Mouse (Mus musculus) frontal cortex, postnatal 25 days (tissue): ENCODE measurements around the gene Adam12.

Source experiments
- DNase-seq, 2 experiments: peaks; one replicate each; pipeline ENCODE4 v3.0.0; 2022; ENCODE audit warnings: low spot score in 2 of 2

Gene Adam12

DNA sequence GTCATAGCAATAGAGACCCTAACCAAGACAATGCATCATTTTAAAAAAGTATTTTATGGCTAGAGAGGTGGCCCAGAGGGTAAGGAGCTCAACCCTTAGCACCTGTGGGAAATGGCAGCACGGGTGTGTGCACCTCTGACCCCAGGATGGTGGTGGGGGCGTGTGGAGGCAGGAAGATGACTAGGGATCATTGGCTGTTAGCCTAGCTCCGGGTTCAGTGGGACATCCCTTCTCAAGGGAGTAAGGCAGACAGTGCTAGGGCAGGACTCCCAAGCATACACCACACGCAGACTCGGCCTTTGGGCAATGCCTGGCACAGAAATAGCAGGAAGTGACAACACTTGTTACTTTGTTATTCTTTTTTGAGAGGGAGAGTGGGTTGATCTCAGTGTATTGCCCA is 359.2 kb downstream of the Adam12 start:
- no peak for DNase-seq

DNA sequence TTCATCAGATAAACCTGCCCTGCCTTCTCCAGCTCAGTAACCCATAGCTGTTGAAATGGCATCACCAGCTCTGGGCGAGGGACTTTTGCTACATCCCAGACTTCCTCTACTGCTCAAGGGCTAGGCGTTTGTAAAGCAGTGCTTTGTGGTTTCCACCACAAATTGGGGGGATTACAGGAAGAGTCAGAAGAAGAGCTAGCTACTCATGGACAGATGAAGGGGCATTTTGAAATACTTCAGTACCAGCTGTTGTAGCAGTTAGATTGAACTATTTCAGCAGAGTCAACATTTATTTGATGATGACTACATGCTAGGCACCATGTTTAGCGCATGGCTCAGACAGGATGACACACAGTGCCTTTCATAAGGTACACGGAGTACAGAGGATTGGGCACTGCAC is 361.7 kb downstream of the Adam12 start:
- DNase-seq, result no peak

DNA sequence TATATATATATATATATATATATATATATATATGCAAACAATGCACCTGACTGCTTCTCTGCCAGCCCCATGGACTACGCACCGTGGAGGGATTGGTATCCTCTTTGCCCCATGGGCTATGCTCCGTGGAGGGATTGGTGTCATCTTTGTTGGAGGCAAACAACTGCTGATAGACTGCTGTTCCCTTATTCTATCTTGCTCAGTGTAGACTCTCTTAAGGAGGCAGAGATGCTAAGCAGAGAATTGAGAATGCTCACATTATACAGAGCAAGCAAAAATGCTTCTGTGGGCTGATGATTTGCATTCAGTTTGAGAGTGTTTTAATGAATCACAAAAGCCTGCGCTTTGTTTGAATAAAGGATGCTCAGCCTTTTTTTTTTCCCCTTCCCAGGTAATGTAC is 368.3 kb downstream of the Adam12 start:
- DNase-seq, result no peak

DNA sequence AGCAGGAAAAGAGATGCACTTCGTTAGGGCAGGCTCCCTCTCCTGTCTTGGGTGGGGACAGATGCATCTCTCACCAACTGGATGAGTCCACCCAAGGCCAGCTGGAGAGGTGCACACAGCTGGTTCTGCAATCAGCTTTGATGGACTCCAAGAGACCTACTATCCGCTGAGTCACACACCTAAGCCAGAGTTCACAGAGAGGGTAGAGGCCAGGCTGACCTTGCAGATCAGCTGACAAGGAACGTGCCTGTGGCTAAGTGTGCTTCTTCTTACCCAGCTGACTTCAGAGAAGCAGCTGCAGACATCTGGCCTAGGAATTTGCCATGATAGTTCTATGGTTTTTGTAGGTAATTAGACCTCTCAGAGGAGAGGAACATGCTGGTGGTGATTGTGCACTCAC is 368.8 kb downstream of the Adam12 start:
- no peak for DNase-seq

DNA sequence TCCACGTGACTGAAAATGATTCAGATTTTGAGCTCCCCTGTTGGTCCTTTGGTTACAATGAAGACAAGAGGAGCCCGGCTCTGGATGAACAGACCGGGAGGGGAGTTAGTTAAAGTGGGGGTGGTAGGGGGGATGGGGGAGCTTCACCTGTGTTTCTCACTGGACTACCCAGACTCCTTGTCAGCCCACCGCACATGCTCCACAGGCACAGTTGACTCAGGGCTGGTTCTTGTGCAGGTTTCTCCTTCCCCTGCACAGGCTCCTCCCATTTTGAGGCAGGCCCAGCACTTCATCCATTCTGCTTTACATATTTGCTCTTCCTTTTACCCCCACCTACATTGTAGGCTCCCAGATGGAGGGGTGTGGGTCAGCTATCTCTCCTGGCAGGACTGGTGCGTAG is 369.2 kb downstream of the Adam12 start:
- no peak for DNase-seq

DNA sequence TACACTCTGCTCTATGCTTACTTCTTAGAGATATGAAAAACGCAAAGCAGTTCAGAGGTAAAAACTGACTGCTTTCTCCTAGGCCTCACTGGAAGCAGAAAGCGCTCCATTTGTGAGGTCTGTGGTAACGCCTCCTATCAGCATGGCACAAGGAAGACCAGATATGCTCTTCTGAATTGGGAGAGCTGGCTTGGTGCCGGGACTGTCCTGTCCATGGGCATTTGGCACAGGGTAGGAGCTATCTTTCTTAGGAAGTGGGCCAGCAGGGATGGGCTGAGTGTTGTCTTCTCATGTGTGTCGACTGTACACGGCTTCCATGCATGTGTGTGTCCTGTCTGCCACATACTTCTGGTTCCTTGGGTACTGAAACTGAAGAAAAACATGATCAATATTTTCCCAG is 369.7 kb downstream of the Adam12 start:
- no peak for DNase-seq

DNA sequence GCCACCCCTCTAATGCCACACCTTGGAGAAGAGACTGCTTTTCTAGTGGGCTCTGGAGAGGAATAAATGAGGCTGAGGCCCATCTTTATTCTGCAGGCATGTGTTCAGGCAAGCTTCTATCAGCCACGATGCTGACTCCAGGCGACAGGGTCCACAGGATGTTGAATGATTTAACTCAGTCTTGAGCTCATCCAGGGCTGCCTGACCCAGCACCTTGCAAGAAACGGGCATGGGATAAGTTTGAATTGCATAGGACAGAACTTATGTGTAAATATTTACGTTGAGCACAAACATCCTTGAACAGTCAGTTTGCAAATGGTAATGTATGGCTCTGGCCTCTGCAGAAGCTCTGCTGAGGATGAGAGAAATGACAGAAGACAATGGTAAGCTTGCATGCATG is 372.4 kb downstream of the Adam12 start:
- DNase-seq, result no peak

DNA sequence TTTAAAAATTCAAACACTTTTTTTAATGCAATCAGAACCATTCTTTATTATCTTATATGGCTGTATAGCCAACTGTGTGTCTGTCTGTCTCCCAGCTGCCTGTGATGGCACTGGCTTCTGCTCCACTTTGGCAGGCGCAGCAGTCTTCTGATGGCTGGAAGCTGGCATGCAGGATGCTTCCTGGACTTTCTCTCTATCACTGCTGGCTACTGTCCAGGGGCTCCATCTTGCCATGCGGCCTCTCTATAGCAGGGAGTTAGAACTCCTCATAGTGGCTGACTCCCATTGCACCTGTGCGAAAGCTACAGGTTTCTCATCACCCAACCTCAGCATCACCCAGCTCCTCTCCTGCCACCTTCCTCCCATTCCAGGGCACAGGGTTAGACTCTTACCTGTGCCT is 373.4 kb downstream of the Adam12 start:
- DNase-seq, result no peak

DNA sequence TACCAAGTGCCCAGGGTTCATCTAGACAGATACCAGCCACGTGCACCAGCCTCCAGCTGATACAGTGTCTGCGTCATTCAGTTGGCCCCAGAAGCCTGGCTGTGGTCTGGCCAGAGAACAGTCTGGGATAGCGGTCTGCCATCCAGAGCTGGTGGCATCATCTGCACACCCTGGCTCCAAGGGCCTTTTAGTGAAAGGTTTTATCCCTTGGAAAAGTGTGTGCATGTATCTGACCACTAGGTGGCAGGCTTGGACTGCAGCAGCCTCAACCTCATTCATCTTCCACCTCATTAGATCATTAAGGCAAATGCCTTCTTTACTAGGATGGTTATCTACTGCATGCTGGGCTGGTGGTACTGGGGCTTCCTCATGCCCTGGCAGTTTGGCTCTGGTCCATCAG is 375.7 kb downstream of the Adam12 start:
- peak; percentile 67 to 69 for DNase-seq

DNA sequence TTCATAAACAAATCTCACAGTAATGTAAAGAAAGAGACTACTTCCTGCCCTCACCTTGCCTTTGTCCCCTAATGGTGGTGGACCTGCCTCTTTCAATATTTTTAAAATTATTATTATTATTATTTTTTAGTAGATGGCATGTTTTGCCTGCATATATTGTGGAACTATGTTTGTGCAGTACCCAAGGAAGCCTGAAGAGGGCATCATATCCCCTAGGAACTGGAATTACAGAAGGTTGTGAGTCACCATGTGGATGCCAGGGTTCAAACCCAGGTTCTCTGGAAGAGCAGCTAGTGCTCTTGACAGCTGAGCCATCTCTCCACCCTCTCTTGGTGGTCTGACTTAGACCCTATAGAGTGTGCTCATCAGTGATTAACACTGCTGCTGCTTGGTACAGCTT is 381.2 kb downstream of the Adam12 start:
- no peak for DNase-seq

DNA sequence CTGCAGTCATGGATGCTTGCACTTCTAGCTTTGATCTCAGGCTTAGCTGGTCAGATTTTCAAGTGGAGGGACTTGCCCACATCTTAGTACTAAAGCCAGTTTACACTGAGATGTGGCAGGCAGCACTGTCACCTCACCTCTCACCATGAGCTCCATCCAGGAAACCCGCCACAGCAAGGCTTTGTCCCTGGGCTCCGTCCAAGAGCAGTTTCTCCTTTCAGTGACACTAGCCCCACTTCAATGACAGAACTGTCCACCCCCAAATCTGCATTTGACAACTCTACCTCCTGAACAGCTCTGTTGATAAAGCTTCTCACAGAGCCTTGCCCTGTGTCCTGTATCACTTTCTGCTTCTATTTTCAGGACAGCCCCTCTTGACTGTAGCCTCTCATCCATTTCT is 383.8 kb downstream of the Adam12 start:
- DNase-seq, result no peak

DNA sequence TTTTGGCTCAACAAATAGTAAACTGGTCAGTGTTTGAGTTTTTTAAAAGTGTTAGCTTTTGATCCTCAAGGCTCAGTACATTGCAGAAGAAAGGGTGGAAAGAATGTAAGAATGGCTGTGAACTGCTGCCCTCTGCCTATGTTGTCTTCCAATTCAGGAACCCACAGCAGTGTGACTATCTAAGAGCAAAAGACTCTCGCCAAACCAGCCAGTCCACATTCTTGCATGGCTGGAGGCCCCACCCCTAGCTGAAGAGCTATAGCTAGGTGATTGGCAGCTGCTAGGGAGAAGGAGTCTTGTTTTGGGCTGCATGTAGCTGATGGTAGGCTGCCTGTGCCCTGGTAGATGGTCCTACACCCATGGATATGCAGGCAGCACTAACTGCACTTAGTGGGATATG is 384.8 kb downstream of the Adam12 start:
- DNase-seq, result no peak

DNA sequence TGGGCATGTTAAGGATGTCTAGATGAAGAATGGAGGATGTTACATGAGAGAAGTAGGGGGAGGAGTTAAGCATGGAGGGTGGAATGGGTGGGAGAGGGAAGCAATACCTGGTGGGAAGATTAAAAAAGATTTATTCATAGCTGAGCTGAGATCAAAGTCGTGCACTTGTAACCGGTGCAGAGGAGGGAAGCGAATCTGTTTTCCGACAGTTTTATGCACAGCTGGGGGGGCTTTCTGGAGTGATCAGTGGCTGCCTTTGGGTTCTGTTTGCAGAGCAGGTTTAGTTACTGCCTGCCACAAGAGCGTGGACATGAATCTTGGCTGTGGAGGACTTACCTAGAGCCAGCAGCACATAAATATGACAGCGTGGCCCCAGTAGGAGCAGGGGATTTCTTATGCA is 389.9 kb downstream of the Adam12 start:
- no peak for DNase-seq

DNA sequence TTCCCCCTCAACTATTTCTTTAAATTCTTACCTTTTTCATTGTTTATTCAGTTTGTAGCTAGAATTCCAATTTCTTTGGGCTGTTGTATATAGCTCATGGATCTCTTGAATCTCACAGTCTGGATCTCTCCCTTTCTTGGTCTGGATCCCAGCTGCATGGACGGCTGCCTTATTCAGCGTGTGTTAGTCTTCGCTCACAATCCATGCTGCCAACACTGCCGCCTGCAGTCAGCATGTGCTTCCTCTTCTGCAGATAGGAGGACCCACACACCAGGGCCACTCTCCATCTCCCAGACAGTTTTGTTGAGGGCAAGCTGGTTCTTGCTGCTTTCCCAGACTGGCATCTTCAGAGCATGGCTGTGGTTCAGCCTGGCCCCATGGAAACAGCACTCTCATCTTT is 392.4 kb downstream of the Adam12 start:
- no peak for DNase-seq
